Mouse (Mus musculus) liver, embryonic 11.5 days (tissue): ENCODE results near the gene Hgf. TPM values are rescaled to one million over a fixed set of nuclear protein-coding genes. Genes with fewer than 3 reads are reported as not detected.

ENCODE experiments used
- ATAC-seq: fragments of 200-750 bp; cut with Nextera tagmentation; replicated peaks from 2 replicates; pipeline ENCODE4 v1.8.0; 2017; ENCODE audit warnings: moderate number of reproducible peaks, mild to moderate bottlenecking, moderate TSS enrichment, moderate library complexity; ENCODE audit not compliant: low FRiP score
- DNase-seq: peaks from one replicate; pipeline ENCODE4 v3.0.0-alpha.2; 2017; ENCODE audit warnings: low spot score
- H3K27ac ChIP-seq: fragments of 300-500 bp; sonication (generic); 2 replicates; pipeline ENCODE4 v1.5.1; 2014; ENCODE audit warnings: mild to moderate bottlenecking, low read depth, low read length, control low read depth
- H3K27me3 ChIP-seq: fragments of 300-500 bp; sonication (generic); replicated peaks from 2 replicates; pipeline ENCODE4 v1.6.1; 2014; ENCODE audit warnings: low read length, mixed read lengths; ENCODE audit not compliant: control insufficient read depth, insufficient read depth
- H3K36me3 ChIP-seq: fragments of 300-500 bp; sonication (generic); 2 replicates; pipeline ENCODE4 v1.6.1; 2014; ENCODE audit warnings: mild to moderate bottlenecking, low read length, moderate library complexity, mixed read lengths; ENCODE audit not compliant: control insufficient read depth, insufficient read depth
- H3K4me1 ChIP-seq: fragments of 300-500 bp; sonication (generic); replicated peaks from 2 replicates; pipeline ENCODE4 v1.6.1; 2014; ENCODE audit warnings: low read length, mixed read lengths; ENCODE audit not compliant: control insufficient read depth, insufficient read depth
- H3K4me2 ChIP-seq: fragments of 300-500 bp; sonication (generic); 2 replicates; pipeline ENCODE4 v1.6.1; 2014; ENCODE audit warnings: mild to moderate bottlenecking, control low read depth, moderate library complexity
- H3K4me3 ChIP-seq: fragments of 300-500 bp; sonication (generic); 2 replicates; pipeline ENCODE4 v1.5.1; 2014; ENCODE audit warnings: low read depth, low read length, control low read depth
- H3K9ac ChIP-seq: fragments of 300-500 bp; sonication (generic); 2 replicates; pipeline ENCODE4 v1.6.1; 2014; ENCODE audit warnings: low read depth, low read length, control low read depth
- H3K9me3 ChIP-seq: fragments of 300-500 bp; sonication (generic); 2 replicates; pipeline ENCODE4 v1.6.1; 2016; ENCODE audit warnings: low read length, inconsistent platforms, mixed read lengths; ENCODE audit not compliant: control insufficient read depth
- WGBS: fragments of 180-500 bp; shearing (Covaris S2); extraction: QIAGEN DNeasy Blood & Tissue Kit; methylation state at CpG from one replicate; pipeline ENCODE4 v1.1.7; 2014; 5-methylcytosine and 5-hydroxymethylcytosine counted together
- polyA plus RNA-seq: library from polyadenylated mRNA; unstranded; fragments of >200 nt; fragmentation: Nextera tagmentation; extraction: Ambion mirVana; gene quantifications from 2 replicates; pipeline ENCODE4 v1.2.1, GENCODE M21; 2014

Gene Hgf
- polyA plus RNA-seq, 1 experiment from 2014 or later: 8.0 TPM

DNA sequence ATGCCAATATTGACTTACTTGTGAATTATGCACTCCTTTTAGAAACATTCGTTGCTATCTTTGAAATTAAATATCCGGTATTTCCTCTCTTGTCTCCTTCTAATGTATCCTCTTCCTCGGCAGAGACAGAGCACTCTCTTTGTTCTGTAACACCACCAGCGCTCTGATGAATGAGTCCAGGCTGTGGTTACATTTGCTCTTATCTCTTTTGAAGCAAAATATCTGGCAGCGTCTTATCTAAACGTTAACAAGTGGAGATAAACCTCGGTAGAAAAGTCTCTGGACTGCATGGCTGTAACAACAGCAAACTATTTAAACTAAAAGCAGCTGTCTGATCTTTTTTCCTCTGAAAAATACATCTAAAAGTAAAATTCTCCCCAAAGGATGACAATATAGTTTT, 100.7 kb downstream of the Hgf start:
- ATAC-seq: no peak
- H3K9ac ChIP-seq: no peak overlapping the region
- 6% methylated on average over 7 of the region's 7 CpGs for WGBS
- H3K4me1 ChIP-seq: no peaks in the 10 kb centered on the region
- H3K4me2 ChIP-seq: no peak overlapping the region
- H3K27me3 ChIP-seq: no peaks in the 10 kb centered on the region
- no peaks in the 10 kb centered on the region for H3K36me3 ChIP-seq
- H3K4me3 ChIP-seq: no peak overlapping the region
- no peaks in the 10 kb centered on the region for H3K9me3 ChIP-seq
- DNase-seq: no peak
- H3K27ac ChIP-seq: no peak overlapping the region

Other genes starting within 250 kb of the Hgf start
- not detected in 2 replicates for gene Gm28710, start 238.3 kb downstream of the Hgf start, polyA plus RNA-seq